Mouse (Mus musculus): ENCODE measurements around the gene Arxes1.
"Not testable (repeated sequence)": the region's sequence is repeated elsewhere in the genome, so short reads cannot be mapped to it uniquely, and the experiment has no call there.

The Arxes1 gene

GRCm38 (mm10) chrX:136032799-136033763, at the start of gene Arxes1:
TSS of gene Arxes1 (plus strand) at chrX:136033367.
- DNase-seq, result peak; percentile 33

- DNase-seq, result no peak
Measured at GRCm38 (mm10) chrX:135984539-135985260, 48.5 kb upstream of the Arxes1 start.

- no peak for DNase-seq
Measured at GRCm38 (mm10) chrX:135986267-135986666, 46.9 kb upstream of the Arxes1 start.

- no peak for DNase-seq
Measured at GRCm38 (mm10) chrX:135990661-135991060, 42.5 kb upstream of the Arxes1 start.

- DNase-seq, result not testable (repeated sequence)
Measured at GRCm38 (mm10) chrX:135993192-135993594, 40.0 kb upstream of the Arxes1 start.

- not testable (repeated sequence) for DNase-seq
Measured at GRCm38 (mm10) chrX:135993664-135994119, 39.5 kb upstream of the Arxes1 start, which contains the start of gene Arxes2. TSS of gene Arxes2 (plus strand) at chrX:135993824.

- peak; percentile 7 for DNase-seq
Measured at GRCm38 (mm10) chrX:136007199-136007843, 25.8 kb upstream of the Arxes1 start.

GRCm38 (mm10) chrX:136014392-136014791, 18.8 kb upstream of the Arxes1 start:
- DNase-seq, result peak; percentile 46

GRCm38 (mm10) chrX:136030331-136030730, 2.8 kb upstream of the Arxes1 start:
- no peak for DNase-seq

GRCm38 (mm10) chrX:136043726-136044125, 10.6 kb downstream of the Arxes1 start:
- DNase-seq, result no peak

GRCm38 (mm10) chrX:136047528-136047927, 14.4 kb downstream of the Arxes1 start:
- peak; percentile 78 for DNase-seq

GRCm38 (mm10) chrX:136051219-136051618, 18.1 kb downstream of the Arxes1 start:
- no peak for DNase-seq

GRCm38 (mm10) chrX:136060698-136061097, 27.5 kb downstream of the Arxes1 start:
- no peak for DNase-seq

GRCm38 (mm10) chrX:136067201-136067991, 34.2 kb downstream of the Arxes1 start:
- peak; percentile 68 for DNase-seq

GRCm38 (mm10) chrX:136068020-136068419, 34.9 kb downstream of the Arxes1 start, which contains the start of gene Bex2:
TSS of gene Bex2 (minus strand) at chrX:136068236.
- DNase-seq, result peak; percentile 7

All from embryo, embryonic 11 days (tissue).